Mouse (Mus musculus): ENCODE results near the gene Arf4.

- TF ChIP-seq GATA1 (IDR thresholded peaks at IDR 0.05; ENCODE audit: borderline replicate concordance, low read length) (no peak), FLI1 (IDR thresholded peaks at IDR 0.05; ENCODE audit: low read length) (no peak)
Measured at GRCm38 (mm10) chr14:26595695-26596365, 42.0 kb upstream of the Arf4 start.

Measured in megakaryocyte, embryonic 14.5 days (primary cell).